Mouse (Mus musculus) lung, postnatal 36 days (tissue): ENCODE measurements at regions not wholly inside any gene's neighbourhood (a gene's known extent, or its start where the extent isn't known, plus 50 kb on each side); places are given as distances from the start of the nearest gene placed in this dataset.

Source experiments
- DNase-seq: peaks from one replicate; pipeline ENCODE4 v3.0.0; 2022; ENCODE audit warnings: mixed read lengths

- peak; percentile 3 for DNase-seq
These were observed 553.6 kb upstream of the Tmpo start for GRCm38 (mm10) chr10:91734691-91735090.

- no peak for DNase-seq
These were observed 551.0 kb upstream of the Tmpo start for GRCm38 (mm10) chr10:91732007-91732589.

GRCm38 (mm10) chr10:91730062-91730461 is 548.9 kb upstream of the Tmpo start:
- no peak for DNase-seq

GRCm38 (mm10) chr10:91719561-91720371 is 538.7 kb upstream of the Tmpo start:
- DNase-seq = no peak

- no peak for DNase-seq
These were observed 535.5 kb upstream of the Tmpo start for GRCm38 (mm10) chr10:91716604-91717003.

DNA sequence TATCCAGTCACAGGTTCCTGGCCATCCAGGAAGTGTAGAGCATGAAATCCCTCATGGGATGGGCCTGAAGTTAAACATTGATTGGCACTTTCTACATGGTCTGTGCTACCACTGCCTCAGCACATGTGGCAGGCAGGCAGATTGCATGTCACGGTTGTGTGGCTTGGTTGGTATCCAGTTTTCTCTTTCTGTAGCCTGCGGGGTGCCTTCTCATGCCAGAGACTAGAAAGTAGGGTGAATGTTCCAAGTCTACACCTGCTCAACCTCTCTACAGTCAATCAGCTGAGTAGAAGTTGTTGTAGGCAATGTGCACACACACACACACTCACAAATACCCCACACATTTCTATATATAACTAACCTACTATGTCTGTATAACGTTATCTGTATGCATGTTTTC is 533.5 kb upstream of the Tmpo start:
- no peak for DNase-seq

DNA sequence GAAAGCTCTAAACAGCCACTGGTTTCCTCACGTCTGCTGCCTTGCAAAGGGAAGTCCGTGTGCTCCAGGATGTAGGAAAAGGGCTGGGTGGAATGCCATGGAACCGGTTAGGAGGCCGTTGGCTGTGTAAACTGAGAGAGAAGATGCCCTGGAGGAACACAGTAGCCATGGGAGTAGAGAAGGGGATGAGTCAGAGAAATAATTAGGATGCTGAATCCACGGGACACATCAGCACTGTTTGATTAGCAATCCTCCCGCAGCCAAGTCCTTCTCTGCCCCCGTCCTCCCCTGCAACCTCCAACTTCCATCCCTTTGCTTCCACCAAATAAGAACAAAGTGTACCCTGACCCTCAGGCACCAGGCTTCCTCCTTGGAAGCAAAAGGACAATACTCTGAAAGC is 532.4 kb upstream of the Tmpo start:
- no peak for DNase-seq

DNA sequence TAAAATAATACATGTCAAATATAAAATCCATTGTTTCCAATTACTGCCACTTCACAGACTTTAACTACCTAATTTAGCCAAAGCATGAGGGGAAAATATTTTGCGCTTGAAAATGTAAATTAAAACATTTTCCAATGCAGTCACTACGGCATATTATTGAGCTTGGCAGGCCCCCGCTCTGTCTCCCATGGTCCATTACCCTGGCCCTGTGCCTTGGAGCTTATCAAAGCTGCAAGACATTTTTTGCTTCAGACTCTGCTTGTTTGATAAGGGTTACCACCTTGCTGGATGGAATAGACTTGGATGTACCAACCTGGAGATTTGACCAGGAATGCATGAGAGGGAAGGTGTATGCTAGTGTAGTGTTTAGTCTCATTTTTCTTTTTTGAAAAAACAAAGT is 525.7 kb upstream of the Tmpo start:
- DNase-seq = no peak

- DNase-seq = no peak
These were observed 523.6 kb upstream of the Tmpo start for GRCm38 (mm10) chr10:91704751-91705150.

DNA sequence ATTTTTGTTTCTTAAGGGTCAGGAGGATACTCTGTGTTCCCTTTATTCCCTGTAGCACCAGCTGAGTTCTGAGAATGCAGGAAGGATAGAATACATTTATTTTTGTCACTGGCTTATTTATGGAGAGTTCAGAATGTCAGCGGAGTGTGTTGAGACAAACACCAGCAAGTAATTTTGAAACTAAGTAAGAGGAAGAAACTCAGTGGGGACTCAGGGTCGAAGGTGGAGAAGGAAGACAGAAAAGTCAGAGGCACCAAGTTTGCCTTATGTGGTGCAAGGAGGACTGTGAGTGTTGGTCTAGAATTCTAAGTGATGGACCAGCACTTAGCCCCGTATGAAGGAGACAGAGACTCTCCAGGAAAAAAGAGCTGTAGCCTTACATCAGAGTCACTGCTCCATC is 520.7 kb upstream of the Tmpo start:
- DNase-seq = no peak

DNA sequence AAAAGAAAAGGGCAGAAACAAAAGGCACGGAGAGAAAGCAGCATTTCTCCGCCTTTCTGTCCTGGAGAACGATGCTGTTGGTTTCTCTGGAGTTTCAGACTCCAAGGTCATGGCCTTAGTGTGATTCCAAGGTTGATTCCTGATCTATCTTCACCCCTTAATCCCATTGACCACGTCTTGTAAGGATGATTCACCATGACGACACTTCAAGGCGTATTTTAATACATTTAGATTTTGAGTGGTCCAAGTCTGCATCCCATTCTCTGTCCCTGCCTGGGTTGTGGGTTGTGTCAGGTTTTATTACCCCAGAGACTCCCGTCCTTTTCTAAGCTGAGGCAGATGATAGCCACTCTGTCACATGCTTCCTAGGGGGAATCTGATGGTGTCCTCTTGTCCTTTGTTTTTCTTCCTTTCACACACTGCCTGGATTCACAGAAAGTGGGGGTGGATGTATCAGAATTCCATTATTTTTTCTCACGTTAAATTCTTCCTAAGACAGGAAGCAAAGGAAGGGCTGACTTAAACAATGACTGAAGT is 505.0 kb upstream of the Tmpo start:
- no peak for DNase-seq

- DNase-seq = no peak
These were observed 504.3 kb upstream of the Tmpo start for GRCm38 (mm10) chr10:91685164-91686027.

DNA sequence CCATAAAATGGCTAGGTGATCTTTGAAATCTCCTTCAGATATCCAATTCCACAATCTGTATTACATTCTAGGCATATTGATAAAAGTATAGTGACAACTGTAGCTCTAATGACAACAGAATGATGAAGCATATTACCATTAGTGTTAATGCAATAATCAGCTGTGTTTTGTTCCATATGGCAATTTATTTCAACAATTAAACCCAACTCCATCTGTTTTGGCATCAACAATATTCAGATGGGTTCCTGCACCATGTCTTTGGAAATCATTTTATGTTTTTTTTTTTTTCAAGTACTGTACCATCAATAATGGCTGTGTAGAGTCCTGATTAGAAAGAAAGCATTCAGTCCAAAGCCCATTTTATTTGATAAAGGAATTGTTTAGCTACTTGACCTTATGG is 498.5 kb upstream of the Tmpo start:
- no peak for DNase-seq

DNA sequence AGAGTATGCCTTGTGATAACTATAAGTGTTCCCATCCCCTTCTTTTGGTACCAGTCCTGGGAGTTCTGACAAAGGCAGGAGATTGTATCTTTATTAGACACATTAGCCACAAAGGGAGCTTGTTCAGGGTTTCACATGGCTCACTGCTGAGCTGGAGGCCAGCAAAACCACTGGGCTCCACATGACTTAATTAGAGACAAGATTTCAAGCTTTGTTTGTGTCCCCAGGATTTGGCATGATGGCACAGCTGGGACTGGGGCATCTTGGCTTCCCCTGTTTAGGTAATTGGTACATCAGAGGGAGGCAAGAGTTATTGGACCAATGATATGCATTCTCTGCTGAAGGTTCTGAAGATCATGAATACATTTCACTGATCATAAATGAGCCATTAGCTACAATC is 456.8 kb upstream of the Tmpo start:
- no peak for DNase-seq

DNA sequence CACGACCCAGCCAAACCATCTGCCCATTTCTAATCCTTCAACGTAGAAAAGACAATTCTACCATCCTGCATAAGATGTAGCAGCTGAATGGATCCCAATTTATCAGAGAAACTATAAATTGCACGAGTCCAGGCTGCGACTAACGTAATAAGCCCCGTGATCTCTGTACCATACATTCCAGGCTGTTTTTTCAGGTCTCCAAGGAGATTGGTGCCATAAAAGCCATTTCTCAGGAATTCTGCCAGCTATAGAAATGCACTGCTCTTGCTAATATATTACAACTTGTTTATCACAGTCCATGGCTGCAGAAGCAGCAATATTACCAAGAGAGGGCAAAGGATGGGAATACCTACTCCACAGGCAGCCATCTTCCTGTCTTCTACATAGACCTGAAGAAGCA is 447.6 kb upstream of the Tmpo start:
- no peak for DNase-seq

- DNase-seq = no peak
These were observed 441.2 kb upstream of the Tmpo start for GRCm38 (mm10) chr10:91622281-91622680.

GRCm38 (mm10) chr10:91613794-91614479 is 432.8 kb upstream of the Tmpo start:
- DNase-seq = no peak

DNA sequence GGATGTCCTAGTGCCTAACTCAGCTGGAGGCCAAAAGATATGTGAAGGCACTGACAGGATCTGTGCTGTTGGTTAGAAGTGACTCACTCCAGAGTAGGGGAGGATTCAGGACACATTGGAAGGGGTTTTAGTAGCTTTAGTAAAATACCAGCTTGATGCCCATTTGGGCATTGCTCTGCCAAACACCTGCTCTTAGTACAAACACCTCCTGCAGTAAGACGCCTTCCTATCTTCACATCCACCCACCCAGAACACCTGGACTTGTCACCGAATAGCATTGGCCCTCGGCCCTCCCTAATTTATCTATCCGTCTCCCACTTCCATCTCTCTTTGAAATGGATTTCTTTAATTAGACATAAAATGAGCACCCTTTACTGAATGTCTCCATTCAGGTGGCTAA is 430.9 kb upstream of the Tmpo start:
- DNase-seq = no peak

GRCm38 (mm10) chr10:91594891-91595290 is 413.8 kb upstream of the Tmpo start:
- peak; percentile 37 for DNase-seq

GRCm38 (mm10) chr10:91593378-91593777 is 412.3 kb upstream of the Tmpo start:
- no peak for DNase-seq

DNA sequence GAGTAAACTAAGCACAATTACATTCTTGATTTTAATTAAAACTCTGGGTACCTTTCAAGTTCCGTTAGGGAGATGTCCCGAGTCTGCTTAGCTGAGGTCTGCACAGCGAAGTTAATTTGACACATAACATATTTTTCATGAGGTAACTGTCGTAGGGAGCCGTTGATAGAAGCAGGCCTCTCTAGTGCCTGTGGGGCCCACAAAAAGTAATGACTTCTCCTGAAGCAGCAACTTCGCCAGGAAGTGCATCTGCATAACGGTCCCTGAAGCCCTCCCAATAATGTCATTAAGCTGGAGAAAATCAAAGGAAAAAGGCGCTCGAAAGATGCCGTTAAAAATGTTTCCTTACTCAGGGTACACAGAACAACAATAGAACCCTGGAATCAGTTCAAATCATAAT is 410.7 kb upstream of the Tmpo start:
- DNase-seq = no peak

GRCm38 (mm10) chr10:91591398-91591811 is 410.3 kb upstream of the Tmpo start:
- DNase-seq = no peak

DNA sequence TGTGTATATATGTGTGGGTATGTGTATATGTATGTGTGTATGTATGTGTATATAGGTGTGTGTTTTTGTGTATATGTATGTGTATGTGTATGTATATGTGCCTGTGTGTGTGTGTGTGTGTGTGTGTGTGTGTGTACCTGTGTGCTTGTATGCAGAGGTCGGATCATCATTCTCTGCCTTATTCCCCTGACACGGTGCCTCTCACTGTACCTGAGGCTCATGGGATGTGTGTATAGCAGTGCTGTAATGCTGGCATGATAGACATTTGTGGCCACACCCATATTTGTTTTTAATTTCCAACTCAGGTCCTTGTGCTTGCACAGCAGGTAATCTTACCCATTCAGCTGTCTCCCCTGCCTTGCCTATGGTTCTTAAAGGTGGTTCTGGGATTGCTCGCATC is 402.1 kb upstream of the Tmpo start:
- no peak for DNase-seq
